Mouse (Mus musculus): ENCODE results near the gene Lama1.
"Not testable (repeated sequence)": the region's sequence is repeated elsewhere in the genome, so short reads cannot be mapped to it uniquely, and the experiment has no call there.

Gene Lama1

DNA sequence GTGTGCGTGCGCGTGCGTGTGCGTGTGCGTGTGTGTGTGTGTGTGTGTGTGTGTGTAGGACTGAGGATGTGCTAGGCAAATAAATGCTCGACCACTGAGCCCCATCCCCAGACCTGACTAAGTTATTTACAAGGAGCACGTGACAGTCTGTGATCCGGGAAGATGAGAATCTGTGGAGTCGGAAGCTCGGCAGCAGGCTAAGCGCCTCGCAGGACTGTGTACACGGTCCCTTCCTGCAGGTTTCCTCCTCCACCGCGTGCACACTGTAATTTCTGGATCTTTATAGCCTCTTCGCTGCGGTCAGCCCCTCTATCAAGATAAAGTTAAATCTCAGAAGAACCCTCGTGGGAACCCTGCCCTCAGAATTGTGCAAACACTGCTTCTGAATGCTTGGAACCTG, 18.4 kb downstream of the Lama1 start:
- DNase-seq (ENCODE audit: low spot score in 2 of 2) = no peak

DNA sequence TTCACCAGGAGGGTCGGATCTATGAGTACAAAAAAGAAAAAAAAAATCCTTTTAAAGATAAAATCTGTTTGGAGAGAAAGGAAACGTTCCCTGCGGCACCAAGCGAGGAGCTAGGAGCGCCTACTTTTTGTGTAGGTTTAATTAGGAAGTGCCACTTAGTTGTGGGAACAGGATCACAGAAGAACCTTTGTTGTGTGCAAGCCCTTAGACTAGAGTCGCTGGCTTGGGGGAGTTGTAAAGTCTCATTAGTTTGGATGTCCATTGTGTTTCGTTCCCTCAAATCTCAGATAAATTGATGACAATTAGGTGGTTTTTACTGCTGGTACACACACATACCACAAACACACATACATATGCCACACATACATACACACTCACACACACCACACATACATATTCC, 25.0 kb downstream of the Lama1 start:
- no peak for DNase-seq (ENCODE audit: low spot score in 2 of 2)

DNA sequence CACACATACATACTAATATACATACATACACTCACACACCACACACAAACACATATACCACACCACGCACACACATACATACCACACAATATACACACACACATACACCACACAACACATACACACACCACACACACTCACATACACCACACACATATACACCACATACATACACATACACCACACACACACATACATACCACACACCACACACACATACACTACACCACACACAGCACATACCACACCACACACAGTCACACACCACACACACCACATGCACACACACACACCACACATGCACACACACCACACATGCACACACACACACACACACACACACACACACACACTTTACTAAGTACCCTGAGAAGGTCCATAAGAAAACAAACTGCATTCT, 25.5 kb downstream of the Lama1 start:
- DNase-seq (ENCODE audit: low spot score in 2 of 2) = no peak

DNA sequence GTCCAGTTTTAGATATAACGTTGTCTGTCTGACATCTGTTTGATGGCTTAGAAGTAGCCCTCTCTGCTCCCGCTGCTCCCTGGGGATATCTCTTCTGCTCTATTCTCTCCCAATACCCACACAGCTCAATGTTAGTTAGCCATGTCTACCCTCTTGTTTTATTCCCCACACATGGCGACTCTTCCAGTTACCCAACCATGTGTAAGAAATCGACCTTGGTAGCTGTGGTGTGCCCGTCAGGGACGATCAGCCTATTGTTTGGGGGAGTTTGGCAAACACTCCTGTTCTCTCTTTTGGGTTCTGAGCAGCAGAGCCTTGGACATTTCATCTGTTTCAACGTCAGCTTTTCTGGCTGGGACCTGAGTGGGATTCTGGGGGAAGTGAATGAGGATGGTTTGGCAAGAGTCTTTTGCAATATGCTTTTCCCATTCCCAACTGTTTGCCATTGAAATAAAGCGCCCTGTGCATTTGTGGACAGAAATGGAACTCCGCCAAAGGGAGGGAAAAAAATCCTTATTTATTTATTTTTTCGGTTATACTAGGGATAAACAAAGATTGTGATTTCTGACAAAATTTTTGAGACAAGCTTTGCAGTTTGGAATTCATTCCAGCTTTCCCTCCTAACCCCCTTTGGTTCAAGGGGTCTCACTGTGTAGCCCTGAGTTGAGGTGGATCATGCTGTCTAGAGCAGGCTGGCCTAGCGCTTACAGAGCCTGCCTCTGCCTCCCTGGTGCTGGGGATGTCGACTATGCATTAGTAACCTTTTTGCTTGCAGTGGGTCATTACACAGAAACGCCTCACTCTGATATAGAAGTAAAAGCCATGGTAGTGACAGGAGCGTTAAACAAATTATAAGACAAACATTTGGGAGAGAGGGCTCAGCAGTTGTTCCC, 26.4 kb downstream of the Lama1 start:
- no peak for DNase-seq (ENCODE audit: low spot score in 2 of 2)

DNA sequence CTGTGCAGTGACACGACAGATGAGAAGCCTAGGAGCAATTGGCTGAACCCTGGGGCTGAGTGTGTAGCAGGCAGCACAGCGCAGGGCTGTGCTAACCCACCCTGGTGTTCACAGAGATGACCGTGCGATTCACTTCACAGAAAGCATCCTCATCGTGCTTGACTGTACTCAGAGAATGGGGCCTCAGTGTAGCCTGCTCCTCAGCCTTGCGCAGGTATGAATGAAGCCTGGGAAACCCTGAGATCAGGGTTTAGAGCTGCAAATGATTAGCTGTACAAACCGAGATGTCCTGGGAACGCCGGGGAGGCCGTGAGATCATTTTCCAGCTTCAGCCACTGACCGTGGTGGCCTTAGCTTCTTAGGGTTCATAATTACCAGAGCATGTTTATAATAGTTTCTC, 29.5 kb downstream of the Lama1 start:
- DNase-seq (ENCODE audit: low spot score in 2 of 2) = no peak

DNA sequence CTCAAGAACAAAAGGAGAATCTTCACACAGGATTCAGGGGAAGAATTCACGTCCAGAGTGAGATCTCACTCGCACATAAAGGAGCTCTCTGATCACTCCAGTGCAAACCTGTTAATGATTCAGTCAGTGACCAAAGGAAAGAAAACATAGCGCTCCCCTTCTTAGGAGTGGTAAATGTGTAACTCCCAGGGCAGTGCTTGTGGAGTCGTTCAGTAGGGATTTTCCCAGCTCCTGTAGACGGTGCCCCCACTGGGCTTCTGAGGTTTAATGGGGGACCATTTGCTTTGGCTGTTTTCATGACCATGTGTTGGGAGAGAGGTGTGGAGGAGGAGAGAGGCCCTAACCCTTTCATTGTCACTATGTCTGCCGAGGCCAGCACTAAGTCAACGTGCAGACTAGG, 31.7 kb downstream of the Lama1 start:
- DNase-seq (ENCODE audit: low spot score in 2 of 2) = no peak

DNA sequence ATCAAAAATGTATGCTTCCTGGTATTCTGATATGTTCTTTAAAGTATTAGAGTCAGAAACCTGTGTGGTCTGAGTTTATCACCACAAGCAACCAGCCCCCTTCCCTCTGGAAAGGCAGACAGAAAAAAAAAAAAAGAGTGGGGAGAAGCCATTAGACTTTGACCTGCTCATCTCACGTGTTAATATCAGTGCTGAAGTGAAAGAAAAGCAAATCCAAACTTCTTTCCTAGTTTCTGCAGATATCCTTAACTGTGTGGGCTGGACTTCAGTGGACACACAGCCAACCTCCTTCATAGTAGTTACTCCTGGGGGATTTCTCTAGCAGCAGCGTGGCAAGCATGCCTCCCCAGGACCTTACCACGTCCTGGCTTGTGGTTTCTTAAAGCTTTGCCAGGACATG, 34.0 kb downstream of the Lama1 start:
- DNase-seq (ENCODE audit: low spot score in 2 of 2) = no peak

DNA sequence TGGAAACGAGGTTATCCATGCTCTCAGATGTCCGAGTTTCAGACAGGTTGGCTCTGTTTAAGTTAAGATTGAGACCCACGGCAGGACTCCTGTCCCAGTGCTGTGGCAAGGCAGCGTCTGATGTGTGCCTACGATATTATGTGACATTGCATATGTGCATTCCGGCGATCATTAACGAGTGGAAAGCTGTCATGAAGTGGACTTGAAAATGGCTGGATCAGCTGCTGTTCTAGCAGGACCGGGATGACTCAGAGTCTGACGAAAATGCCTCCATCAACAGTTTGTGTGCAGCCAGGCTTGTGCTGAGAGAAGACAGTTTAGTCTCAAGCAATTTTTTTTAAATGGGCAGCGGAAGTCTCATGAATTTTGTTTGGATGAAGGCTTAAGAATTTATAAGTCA, 34.9 kb downstream of the Lama1 start:
- DNase-seq (ENCODE audit: low spot score in 2 of 2) = no peak

DNA sequence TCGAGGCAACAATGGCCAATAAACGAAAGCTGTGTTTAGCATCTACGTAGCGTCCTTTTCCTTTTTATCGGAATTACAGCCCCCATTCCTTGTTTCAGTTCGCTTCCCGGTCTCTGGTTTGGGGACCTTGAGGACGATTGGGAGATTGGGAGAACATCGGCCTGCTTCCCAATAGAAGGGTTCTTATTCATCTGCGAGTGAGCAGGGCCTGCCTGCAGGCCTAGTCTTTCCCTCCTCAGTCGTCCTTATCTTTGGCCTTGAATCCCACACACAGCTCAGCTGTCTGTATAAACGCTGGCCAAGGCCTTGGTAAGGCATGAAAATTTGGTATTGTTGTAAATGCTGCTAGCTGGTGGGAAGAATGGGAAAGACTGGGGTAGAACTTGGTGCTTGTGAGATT, 36.5 kb downstream of the Lama1 start:
- DNase-seq (ENCODE audit: low spot score in 2 of 2) = no peak

DNA sequence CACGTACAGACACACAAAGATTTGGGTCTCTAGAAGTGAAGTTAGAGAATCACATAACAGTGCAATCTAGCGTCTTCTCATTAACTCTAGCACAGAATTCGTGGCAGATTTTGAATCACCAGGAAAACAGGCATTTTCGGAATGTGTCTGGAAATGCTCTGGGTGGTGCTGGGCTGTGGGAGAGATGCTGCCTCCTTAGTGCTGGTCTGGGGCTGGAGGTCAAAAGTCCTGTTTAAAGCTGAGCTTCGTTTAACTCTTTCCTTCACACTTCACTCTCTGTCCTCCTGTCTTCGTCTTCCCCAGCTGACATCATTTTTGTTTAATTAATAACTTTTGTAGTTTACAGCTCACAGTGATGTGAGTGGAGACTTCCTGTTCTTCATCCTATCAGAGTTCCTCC, 38.7 kb downstream of the Lama1 start:
- DNase-seq (ENCODE audit: low spot score in 2 of 2) = no peak

DNA sequence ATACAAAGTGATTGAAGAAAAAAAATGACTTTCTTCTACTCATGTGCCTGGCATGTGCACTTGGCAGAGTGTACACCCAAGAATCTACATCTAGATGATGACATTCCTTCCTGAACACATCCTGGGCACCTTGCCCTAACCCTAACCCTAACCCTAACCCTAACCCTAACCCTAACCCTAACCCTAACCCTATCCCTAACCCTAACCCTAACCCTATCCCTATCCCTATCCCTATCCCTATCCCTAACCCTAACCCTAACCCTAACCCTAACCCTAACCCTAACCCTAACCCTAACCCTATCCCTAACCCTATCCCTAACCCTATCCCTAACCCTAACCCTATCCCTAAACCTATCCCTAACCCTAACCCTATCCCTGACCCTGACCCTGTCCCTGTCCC, 44.2 kb downstream of the Lama1 start:
- not testable (repeated sequence) for DNase-seq (ENCODE audit: low spot score in 2 of 2)

DNA sequence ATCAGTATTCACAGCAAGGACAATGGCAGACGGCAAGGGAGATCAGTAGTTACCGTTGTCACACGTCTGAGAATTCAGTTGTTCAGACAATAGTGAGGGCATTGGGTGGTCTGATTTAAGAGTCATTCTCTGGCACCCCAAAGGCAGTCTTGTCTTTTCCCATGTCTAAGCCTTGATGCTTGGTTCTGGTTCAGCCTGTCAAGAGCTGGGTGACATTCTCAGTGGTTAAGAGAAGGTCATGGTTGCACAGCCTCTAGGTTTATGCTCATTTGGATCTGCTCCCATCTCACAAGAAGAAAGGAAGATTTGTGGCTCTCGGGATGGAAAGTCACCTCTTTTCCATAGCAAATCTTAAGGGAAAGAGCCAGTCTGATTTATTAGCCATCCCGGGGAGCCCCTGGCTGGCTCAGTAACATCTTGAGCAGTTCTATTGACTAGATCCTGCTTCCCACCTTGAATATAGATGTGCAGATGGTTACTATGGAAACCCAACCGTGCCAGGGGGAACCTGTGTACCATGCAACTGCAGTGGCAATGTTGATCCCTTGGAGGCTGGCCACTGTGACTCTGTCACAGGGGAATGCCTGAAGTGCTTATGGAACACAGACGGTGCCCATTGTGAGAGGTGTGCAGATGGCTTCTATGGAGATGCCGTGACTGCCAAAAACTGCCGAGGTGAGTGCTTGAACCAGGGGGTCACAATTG, 67.3 kb downstream of the Lama1 start:
- no peak for DNase-seq (ENCODE audit: low spot score in 2 of 2)

DNA sequence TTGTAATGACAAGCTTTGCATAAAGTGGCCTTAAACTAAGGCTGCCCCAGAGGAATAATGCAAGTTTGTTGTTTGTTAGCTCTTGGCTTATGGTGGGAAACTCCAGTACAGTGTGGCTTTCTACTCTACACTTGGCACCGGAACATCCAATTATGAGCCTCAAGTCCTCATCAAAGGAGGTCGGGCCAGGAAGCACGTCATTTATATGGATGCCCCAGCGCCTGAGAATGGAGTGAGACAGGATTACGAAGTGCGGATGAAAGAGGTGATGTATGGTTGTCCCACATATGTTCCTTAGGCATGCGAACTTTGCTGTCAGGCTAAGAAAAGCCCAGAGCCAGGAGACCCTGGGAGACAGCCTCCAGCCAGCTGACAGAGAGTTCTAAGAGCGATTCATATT, 76.5 kb downstream of the Lama1 start:
- no peak for DNase-seq (ENCODE audit: low spot score in 2 of 2)

DNA sequence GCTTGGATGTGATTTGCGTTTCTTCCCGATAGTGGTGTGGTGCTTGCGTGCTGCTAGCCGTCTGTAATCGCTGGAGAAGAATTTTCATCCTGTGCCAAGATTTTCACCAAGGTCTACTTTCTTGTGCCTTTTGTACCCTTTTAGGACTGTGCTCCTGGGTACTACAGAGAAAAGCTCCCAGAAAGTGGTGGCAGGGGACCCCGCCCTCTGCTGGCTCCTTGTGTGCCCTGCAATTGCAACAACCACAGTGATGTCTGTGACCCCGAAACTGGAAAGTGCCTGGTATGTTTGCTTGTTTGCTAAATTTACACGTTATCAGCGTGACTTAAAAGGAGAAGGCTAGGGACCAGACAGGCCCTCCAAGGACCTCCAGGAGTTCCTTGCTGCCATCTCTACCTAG, 79.7 kb downstream of the Lama1 start:
- DNase-seq (ENCODE audit: low spot score in 2 of 2) = no peak

DNA sequence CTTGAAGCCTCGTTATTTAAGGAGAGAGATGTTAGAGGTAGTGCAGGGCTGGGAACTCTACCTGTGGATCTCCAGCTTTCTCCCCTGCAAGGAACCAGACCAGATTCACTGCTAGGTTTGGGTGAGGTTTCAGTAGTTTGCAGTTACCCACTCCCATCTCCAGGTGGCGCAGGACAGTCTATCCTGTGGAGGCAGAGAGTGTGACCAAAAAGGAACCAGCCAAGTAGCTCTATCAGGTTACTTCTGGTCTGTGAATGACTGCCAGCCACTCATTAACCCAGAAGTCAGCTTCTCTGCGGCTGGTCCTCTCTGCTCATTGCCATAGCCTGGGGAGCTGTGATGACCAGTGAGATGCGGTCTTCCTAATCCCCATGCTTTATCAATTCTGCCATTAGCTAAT, 82.8 kb downstream of the Lama1 start:
- no peak for DNase-seq (ENCODE audit: low spot score in 2 of 2)

DNA sequence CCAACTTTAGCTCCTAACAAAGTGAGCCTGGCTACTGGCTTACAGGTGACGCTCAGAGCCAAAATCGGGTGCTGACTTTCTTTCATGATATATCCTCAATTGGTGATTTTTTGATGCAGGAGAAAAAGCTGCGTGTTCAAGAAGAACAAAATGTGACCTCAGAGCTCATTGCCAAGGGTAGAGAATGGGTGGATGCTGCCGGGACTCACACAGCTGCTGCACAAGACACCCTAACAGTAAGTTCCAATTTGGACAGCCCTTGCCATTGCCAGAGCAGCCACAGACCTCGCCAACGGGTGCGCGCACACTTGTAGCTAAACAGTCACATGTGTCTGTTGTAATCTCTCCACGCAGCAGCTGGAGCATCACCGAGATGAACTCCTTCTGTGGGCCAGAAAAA, 94.0 kb downstream of the Lama1 start:
- DNase-seq (ENCODE audit: low spot score in 2 of 2) = no peak

DNA sequence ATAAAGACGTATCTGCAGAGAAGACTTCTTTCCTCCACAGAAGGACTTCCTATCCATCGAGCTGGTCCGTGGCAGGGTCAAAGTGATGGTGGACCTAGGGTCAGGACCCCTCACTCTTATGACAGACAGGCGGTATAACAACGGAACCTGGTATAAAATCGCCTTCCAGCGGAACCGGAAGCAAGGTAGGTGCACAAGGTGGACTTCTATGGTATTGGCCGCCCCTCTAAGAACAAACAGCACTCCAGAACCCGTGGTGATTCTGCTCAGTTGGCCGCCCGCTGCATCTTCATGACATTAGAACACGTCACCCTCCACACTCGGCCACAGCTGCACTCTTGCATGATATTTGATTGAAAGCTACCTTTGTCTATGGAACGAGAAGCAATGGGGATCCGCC, 112.1 kb downstream of the Lama1 start:
- no peak for DNase-seq (ENCODE audit: low spot score in 2 of 2)

DNA sequence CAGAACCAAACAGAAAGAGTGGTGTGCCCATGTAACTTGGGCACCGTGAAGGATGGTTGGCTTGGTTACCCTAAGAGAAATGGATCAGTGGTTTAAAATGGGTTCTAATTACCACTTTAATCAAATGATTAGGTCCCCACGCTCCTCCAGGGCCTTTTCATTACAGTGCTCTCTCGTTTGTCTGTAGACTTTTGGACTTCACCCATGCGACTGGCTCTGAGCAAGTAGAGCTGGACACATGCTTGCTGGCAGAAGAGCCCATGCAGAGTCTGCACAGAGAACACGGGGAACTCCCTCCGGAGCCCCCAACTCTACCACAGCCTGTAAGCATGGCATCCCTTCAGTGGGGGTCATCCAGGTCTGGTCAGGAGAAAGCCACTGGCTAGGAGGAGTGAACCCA, 116.6 kb downstream of the Lama1 start:
- no peak for DNase-seq (ENCODE audit: low spot score in 2 of 2)

DNA sequence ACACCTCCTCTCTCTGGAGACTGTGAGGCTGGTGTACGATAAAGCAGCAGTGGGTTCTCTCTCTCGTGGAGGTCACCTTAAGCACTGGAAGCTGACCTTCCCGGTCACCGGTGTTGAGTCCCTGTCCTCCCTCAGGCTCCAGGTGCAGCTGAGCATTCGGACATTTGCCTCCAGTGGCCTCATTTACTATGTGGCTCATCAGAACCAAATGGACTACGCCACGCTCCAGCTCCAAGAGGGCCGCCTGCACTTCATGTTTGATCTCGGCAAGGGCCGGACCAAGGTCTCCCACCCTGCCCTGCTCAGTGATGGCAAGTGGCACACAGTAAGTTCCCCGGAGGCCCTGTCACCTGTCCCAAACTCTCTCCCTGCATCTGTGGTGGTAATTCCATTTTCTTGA, 118.7 kb downstream of the Lama1 start:
- no peak for DNase-seq (ENCODE audit: low spot score in 2 of 2)

DNA sequence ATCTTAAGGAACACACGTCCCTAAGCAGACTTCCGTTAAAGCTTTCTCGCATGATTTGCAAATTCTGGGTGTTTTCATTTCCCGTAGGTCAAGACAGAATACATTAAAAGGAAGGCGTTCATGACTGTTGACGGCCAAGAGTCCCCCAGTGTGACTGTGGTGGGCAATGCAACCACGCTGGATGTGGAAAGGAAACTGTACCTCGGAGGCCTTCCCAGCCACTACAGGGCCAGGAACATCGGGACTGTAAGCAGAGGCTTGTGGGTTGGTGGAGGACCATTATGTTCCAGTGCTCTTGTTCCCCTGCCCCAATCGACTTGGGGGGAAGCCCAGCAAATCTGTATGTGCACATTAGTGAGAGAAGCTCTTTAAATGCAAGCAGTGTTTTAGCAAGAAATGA, 119.9 kb downstream of the Lama1 start:
- DNase-seq (ENCODE audit: low spot score in 2 of 2) = no peak

DNA sequence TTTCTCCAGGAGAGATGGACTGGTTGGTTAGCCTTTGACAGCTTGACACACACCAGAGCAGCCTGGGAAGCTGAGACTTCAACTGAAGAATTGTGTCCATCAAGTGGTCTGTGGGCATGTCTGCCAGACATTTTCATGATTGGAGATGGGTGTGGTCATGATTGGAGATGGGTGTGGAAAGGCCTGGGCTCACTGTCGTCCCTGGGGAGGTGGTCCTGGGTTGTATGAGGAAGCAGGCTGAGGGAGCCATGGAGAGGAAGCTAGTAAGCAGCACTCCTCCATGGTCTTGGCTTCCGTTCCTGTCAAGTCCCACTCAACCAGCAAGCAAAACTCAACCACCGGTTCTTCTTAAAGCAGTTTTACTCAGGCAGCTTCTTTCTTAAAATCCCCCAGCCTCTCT, 130.4 kb downstream of the Lama1 start:
- no peak for DNase-seq (ENCODE audit: low spot score in 2 of 2)

DNA sequence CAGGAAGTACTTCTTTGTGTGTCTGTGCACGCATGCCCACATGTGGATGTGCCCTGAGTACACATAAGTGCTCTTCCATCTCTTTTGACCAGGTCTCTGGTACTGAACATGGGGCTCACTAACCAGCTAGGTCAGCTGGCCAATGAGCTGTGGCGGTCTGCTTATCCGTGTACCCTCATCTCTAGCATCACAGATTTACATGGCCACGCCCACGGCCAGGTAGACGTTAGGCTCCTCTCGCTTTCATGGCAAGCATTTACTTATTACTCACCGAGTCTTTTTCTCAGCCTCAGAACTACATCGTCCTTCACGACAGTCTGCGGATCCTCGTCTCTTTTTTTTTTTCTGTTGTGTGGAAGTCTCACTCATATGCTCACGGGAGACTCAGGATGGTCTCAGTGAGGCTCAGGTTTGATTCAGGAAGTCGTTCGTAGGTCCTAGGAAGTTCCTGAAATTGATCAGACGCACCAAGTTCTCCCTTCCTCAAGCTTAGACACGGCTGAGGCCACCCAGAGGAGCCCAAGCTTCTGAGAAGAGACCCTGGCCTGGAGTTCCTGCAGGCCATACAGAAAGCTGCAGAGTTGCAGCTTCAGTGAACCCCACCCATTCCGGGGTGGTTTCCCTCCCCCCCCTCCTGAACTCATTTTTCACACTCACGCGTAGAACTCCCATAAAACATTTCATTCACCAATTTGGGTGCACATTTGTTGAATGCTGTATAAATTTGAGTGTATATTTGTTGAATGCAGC, 139.3 kb downstream of the Lama1 start:
- no peak for DNase-seq (ENCODE audit: low spot score in 2 of 2)
